Mouse (Mus musculus) ES-Bruce4 (cell line): ENCODE measurements around the gene Fam171a2. TPM values are rescaled to one million over a fixed set of nuclear protein-coding genes. Genes with fewer than 3 reads are reported as not detected.

Experiments
- H3K27ac ChIP-seq: 2 replicates; pipeline ENCODE4 v1.5.1; 2012; ENCODE audit warnings: low read length, inconsistent platforms; ENCODE audit not compliant: insufficient read depth
- H3K27me3 ChIP-seq: 2 replicates; pipeline ENCODE4 v1.6.1; 2012; ENCODE audit warnings: mild to moderate bottlenecking, low read length, inconsistent platforms; ENCODE audit not compliant: control insufficient read depth, poor library complexity, insufficient read depth, severe bottlenecking
- H3K36me3 ChIP-seq: 2 replicates; pipeline ENCODE4 v1.6.1; 2012; ENCODE audit warnings: inconsistent platforms, mild to moderate bottlenecking, low read length, moderate library complexity; ENCODE audit not compliant: control insufficient read depth, poor library complexity, insufficient read depth, severe bottlenecking
- H3K4me1 ChIP-seq: one replicate; pipeline ENCODE4 v1.8.1; 2011; ENCODE audit warnings: low read length; ENCODE audit not compliant: control insufficient read depth, insufficient read depth
- H3K4me3 ChIP-seq: 2 replicates; pipeline ENCODE4 v1.5.1; 2011; ENCODE audit warnings: low read depth, mild to moderate bottlenecking, low read length
- H3K9ac ChIP-seq: 2 replicates; pipeline ENCODE4 v1.6.1; 2012; ENCODE audit warnings: low read depth, mild to moderate bottlenecking, inconsistent platforms; ENCODE audit not compliant: poor library complexity, severe bottlenecking
- H3K9me3 ChIP-seq: replicated peaks from 2 replicates; pipeline ENCODE4 v1.6.1; 2012; ENCODE audit warnings: mild to moderate bottlenecking, low read length, inconsistent platforms; ENCODE audit not compliant: control insufficient read depth, poor library complexity, insufficient read depth, severe bottlenecking
- CTCF ChIP-seq: IDR thresholded peaks from one replicate; pipeline ENCODE4 v1.8.1; 2011; ENCODE audit warnings: low read depth, low read length
- EP300 ChIP-seq: IDR thresholded peaks from 2 replicates; pipeline ENCODE4 v1.6.1; 2011; ENCODE audit warnings: low read depth, low read length; ENCODE audit not compliant: insufficient read depth
- POLR2A ChIP-seq: IDR thresholded peaks from one replicate; pipeline ENCODE4 v1.8.1; 2011; ENCODE audit warnings: low read length; ENCODE audit not compliant: insufficient read depth
- polyA plus RNA-seq: library from polyadenylated mRNA; stranded (reverse); fragments of >200 nt; gene quantifications from 2 replicates; pipeline ENCODE4 v1.2.4, GENCODE M21; 2011; ENCODE audit warnings: low read depth; ENCODE audit not compliant: missing spikeins, insufficient read depth, insufficient read length

Fam171a2 gene
- polyA plus RNA-seq, 1 experiment = 5.4 TPM

- peaks cover 2% of the 10 kb centered on the region; the same call in 1 of the 2 replicates for H3K27me3 ChIP-seq
- no peaks in the 10 kb centered on the region for H3K4me1 ChIP-seq
- TF ChIP-seq CTCF = peak; percentile 98
- TF ChIP-seq POLR2A = no peak
- TF ChIP-seq EP300 = no peak
- no peak overlapping the region for H3K4me3 ChIP-seq
- H3K36me3 ChIP-seq = peaks cover 10% of the 10 kb centered on the region; the same call in 1 of the 2 replicates
- no peak overlapping the region for H3K9ac ChIP-seq
- H3K9me3 ChIP-seq = no peaks in the 10 kb centered on the region
- H3K27ac ChIP-seq = no peak overlapping the region
Measured at GRCm38 (mm10) chr11:102434406-102434805, 13.1 kb downstream of the Fam171a2 start.

- no peak overlapping the region for H3K4me3 ChIP-seq
- no peaks in the 10 kb centered on the region for H3K9me3 ChIP-seq
- TF ChIP-seq POLR2A = no peak
- no peak for TF ChIP-seq CTCF
- TF ChIP-seq EP300 = no peak
- peaks cover 2% of the 10 kb centered on the region; the same call in 1 of the 2 replicates for H3K27me3 ChIP-seq
- H3K27ac ChIP-seq = no peak overlapping the region
- no peak overlapping the region for H3K9ac ChIP-seq
- H3K36me3 ChIP-seq = peaks cover 10% of the 10 kb centered on the region; the same call in 1 of the 2 replicates
- H3K4me1 ChIP-seq = no peaks in the 10 kb centered on the region
Measured at GRCm38 (mm10) chr11:102433866-102434265, 13.6 kb downstream of the Fam171a2 start.

DNA sequence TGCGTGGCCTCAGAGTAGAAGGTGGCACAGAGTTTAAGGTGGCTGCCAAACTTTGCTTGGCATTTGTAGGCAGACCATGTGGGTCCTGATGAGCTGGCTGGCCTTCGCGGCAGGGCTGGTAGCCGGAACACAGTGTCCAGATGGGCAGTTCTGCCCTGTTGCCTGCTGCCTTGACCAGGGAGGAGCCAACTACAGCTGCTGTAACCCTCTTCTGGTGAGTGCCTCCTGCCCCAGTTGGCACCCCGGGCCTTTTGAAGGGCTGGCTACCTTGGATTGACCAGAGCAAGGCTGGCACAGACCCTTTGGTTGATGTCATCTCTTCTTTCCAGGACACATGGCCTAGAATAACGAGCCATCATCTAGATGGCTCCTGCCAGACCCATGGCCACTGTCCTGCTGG, 14.6 kb downstream of the Fam171a2 start:
- Histone ChIP-seq H3K9me3 (no peaks in the 10 kb centered on the region), H3K27me3 (peaks cover under 1% of the 10 kb centered on the region; the same call in 1 of the 2 replicates), H3K4me3 (no peak overlapping the region), H3K4me1 (no peaks in the 10 kb centered on the region), H3K9ac (no peak overlapping the region), H3K27ac (no peak overlapping the region), H3K36me3 (peaks cover 10% of the 10 kb centered on the region; the same call in 1 of the 2 replicates)
- TF ChIP-seq CTCF (no peak), EP300 (no peak), POLR2A (no peak)

GRCm38 (mm10) chr11:102432115-102432843, 15.2 kb downstream of the Fam171a2 start:
- Histone ChIP-seq H3K9me3 (no peaks in the 10 kb centered on the region), H3K4me3 (no peak overlapping the region), H3K27ac (no peak overlapping the region), H3K27me3 (no peaks in the 10 kb centered on the region), H3K36me3 (peaks cover 10% of the 10 kb centered on the region; the same call in 1 of the 2 replicates), H3K9ac (no peak overlapping the region), H3K4me1 (no peaks in the 10 kb centered on the region)
- no peak for TF ChIP-seq CTCF
- no peak for TF ChIP-seq POLR2A
- TF ChIP-seq EP300 = no peak

DNA sequence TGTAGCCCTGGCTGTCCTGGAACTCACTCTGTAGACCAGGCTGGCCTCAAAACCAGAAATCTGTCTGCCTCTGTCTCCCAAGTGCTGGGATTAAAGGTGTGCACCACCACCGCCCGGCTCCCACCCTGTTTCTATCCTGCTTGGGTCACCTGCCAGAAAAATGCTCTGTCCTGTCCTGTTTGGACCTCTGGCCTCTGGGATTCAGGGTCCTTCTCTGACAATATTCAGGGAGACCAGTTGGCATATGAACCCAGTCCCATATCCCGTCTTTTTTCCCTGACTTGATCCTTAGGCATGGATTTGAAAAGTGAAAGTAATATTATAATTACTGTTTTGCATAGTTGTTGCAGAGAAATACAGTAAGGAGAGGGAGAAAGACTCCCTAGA, 15.8 kb downstream of the Fam171a2 start:
- TF ChIP-seq POLR2A (no peak), CTCF (no peak), EP300 (no peak)

DNA sequence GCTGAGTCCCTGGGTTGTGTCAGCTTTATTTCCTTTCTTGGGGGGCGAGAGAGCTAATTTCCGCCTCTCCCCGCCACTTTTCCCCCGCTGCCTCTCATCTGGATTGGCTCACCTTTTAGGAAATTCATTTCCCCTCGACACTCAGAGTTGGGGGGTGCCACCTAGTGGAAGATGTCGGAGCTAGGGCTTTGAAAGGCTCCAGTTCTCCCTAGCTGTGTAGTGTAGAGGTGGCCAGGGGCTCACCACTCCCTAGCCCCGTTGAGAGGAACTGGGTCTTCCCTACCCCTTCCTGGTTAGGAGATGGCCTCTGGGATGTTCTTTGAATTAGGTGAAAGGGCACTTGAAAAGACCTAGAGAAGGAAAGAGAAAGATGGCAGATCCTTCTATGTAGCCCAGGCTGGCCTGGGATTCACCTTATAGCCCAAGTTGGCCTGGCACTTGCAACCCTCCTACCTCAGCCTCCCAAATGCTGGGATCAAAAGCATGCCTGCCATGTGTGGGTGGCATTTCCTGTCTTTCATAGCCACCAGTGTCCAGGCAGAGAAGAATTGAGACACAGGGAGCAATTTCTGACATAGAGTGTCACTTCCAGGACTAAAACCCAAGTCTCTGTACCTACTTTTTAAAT, 16.4 kb downstream of the Fam171a2 start:
- Histone ChIP-seq H3K27ac (peak overlapping the region; percentile 17; the same call in 1 of the 2 replicates), H3K36me3 (peaks cover 10% of the 10 kb centered on the region; the same call in 1 of the 2 replicates), H3K27me3 (no peaks in the 10 kb centered on the region), H3K9ac (peak overlapping the region; percentile 87), H3K4me1 (no peaks in the 10 kb centered on the region), H3K9me3 (no peaks in the 10 kb centered on the region), H3K4me3 (peak overlapping the region; percentile 82)
- TF ChIP-seq CTCF = peak; percentile 70
- no peak for TF ChIP-seq EP300
- TF ChIP-seq POLR2A = no peak

More for the DNA sequence above, 15.8 kb downstream of the Fam171a2 start:
- H3K27ac ChIP-seq = no peak overlapping the region
- no peak overlapping the region for H3K4me3 ChIP-seq
- no peak overlapping the region for H3K9ac ChIP-seq
- peaks cover 10% of the 10 kb centered on the region; the same call in 1 of the 2 replicates for H3K36me3 ChIP-seq
- no peaks in the 10 kb centered on the region for H3K4me1 ChIP-seq
- H3K27me3 ChIP-seq = no peaks in the 10 kb centered on the region
- H3K9me3 ChIP-seq = no peaks in the 10 kb centered on the region
